Mouse (Mus musculus) activated CD4-positive, CD25-positive, alpha-beta regulatory T cell, adult 4 months (primary cell): ENCODE results near the gene Desi2. TPM values are rescaled to one million over a fixed set of nuclear protein-coding genes. Genes with fewer than 3 reads are reported as not detected.
"Not testable (repeated sequence)": the region's sequence is repeated elsewhere in the genome, so short reads cannot be mapped to it uniquely, and the experiment has no call there.

ENCODE experiments used
- ATAC-seq: one replicate; pipeline ENCODE4 v1.8.0; 2017
- polyA plus RNA-seq, 2 experiments: library from polyadenylated mRNA; unstranded; fragments of 100-300 nt; shearing (Covaris generic); gene quantifications; one replicate each; pipeline ENCODE4 v1.2.1; 2017

Desi2 gene
- 1 to 10 TPM; 7.3 to 8.4 TPM for polyA plus RNA-seq

DNA sequence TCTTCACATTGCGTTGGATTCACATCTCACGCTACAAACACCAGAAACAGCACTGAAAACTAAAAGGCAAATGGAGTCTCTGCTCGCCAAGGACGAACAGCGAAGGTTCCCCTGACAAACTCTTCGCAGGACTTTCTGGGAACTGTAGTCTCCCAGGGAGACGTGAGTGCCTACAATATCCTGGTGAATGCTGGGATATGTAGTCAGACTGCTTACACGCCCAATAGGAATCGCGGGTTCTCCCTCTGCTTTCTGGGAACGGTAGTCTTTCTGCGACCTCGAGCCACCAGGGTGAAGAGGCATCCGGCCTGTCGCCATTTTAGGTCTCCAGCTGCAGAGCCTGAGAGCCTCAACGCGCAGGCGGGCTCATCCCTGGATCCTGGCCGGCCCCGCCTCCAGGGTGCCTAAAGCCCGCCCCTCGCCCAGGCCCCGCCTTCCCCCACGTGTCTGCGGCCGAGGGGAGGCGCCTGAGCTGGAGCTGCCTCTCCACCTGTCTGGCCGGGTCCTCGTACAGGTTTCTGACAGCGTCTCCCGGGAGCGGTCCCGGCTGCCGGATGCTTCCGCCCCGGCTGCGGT is at the start of gene Desi2:
Gene Desi2 (plus strand): TSS at position 202 of the 576 bp plus-strand sequence.
- peak; percentile 94 for ATAC-seq

DNA sequence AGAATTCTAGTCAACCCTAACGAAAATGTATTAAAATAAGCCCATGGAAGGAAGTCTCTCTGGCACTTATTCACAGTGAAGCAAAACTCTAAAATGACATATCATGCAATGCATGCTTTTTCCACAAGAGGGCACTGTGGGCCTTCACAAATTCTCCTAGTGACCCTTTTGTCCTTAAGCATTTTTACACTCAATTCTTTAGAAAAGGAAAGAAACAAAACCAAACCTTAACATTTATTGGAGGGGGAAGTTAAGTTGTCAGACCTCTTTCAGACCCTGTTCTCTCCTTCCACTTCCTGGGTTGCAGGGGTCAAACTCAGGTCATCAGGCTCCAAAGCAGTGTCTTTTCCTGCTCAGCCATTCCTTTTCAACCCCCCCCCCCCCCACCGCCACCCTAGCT is 40.7 kb upstream of the Desi2 start:
- peak; percentile 65 for ATAC-seq

DNA sequence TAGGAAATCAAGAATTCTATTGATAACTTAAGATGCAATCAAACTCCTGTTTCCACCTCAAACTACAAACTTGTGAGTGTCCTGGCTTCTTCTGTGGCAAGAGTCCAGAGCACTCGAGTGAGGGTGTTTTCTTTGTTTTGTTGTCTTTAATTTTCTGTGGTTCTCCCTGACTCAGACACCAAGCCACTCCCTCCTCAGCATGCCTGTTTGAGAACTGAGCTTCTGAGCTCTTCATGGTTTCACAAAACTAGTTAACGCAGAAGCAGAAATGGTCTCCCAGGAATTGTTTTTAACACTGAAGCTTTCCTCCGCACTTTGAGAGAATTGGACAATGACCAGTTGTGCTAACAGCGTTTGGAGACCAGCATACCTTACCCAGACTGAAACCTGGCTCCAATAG is 40.3 kb upstream of the Desi2 start:
- ATAC-seq = not testable (repeated sequence)

DNA sequence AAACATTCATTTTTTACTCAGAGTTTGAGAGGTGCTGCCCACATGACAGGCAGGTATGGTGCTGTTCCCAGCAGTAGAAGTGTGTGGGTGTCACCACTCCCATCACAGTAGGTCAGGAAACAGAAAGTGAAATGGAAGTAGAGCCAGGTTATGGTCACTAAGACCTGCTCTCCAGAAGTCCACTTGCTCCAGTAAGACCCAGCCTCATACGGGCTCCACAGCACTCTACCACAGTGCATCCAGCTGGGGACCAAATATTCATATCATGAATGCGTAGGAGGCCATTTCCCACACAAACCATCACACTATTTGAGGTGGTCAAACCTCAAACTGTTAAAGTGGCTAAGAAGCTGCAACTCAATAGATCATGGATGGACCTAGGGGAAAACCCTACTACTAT is 5.0 kb upstream of the Desi2 start:
- peak; percentile 2 for ATAC-seq

DNA sequence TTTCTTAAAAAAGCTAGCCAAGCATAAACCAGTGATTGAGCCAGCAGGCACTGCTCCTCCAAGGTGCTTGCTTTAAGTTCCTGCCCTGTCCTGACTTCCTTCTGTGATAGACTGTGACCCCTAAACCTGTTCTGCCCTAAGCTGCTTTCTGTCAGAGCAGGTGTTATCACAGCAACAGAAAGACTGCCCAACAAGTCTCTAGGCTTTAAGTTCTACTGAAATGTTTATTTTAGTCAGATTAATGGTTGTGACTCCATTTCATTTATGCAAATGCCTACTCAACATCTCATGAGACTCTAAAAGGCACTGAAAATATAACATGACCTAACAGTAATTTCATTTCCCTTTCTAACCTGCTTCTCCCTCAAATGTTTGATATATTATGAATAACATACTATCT is 1.6 kb upstream of the Desi2 start:
- no peak for ATAC-seq

DNA sequence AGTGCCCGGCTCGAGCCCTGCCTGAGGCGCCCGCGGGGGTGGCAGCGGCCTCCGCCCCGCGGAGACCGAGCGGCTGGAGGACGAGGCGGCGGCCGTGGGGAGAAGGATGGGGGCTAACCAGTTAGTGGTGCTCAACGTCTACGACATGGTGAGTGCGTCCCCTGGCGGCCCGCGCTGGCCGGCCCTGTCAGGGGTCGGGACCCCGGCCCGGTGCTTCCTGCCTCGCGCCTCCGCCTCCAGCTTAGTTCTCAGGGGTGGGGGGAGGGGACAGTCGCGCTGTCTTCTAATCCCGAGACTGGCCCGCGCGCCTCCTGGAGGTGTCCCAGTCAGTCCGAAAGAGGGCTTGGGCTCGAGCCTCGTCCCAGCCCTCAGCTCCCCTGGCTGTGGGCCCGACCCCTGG is 593 bp downstream of the Desi2 start:
- peak; percentile 14 for ATAC-seq

DNA sequence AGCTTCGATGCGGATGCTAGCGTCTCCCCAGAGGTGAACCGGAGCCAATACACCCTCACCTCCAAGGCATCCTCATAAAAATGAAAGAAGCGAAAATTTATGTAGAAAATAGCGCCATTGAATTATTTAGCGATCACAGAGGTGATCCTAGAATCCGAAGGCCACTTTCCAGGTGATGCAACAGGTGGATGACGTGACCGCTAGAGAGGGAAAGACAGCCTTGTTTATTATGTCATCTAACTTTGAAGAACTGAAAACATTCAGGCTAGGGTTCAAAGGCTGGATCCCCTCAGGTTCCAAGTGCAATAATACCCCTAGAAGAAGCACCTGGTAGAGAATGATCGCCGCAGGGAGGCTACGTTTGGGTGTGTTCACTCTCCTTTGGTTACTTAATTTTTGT is 1.2 kb downstream of the Desi2 start:
- ATAC-seq = peak; percentile 11

DNA sequence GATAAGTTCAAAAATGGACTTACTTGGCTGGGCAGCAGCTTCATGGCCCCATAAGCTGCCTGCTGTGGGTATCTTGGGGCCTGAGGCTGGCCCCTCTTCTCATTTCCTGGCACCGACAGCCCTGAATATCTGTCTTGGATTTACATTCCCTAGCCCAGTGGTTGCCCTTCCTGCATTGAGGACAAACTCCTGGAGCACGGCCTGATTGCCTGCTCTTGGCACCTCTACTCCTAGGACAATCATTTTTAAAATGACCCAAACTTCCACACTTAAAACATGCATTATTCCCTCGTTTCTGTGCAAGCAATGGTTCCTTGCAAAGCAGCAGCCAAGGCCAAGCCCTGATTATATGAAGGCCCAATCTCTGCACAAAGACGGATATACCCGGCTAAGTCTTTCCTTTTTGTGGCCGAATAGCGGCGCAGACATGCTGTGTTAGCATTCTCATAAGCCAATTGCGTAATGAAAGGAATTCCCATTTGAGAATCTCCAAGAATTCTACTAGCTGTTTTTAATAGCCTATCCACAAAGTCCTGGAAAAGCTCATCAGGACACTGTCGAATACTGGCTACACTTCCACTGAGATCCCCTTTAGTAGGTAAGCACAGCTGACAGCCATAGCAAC is 18.6 kb downstream of the Desi2 start:
- ATAC-seq = no peak

DNA sequence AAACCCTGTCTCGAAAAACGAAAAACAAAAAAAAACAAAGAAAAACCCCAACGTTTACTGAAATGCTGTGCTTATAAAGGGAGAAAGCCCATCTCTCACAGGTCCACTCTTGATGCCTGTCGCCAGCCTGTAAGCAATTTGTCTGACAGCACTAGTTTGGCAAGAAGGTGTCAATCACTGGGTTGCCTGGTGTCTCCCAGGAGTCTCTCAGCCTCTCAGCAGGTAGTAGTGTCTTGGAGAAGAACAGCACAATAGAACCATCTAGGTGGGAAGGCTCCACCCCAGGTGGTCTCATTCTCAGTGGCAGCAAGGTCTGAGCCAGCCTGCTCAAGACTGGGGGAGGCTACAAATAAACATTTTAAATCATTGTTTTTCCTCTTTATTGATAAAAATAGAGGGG is 20.6 kb downstream of the Desi2 start:
- not testable (repeated sequence) for ATAC-seq

DNA sequence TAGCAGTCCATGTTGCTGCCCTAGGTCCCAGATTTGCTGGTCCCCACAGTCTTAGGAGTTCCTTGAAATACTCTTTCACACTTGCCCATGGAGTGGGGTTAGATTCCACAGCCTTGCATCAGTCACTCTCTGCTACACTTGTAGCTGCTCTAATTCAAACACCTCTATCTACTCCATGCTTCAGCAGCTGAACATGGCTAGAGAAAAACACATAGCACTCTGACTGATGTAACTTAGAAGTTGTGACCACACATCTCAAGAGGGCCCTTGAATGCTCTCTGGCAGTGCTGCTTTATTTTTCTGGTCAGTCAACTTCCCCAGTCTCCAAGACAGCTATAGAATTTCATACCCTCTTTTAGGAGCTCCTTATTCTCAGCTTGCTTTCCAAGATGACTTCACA is 22.7 kb downstream of the Desi2 start:
- ATAC-seq = no peak

DNA sequence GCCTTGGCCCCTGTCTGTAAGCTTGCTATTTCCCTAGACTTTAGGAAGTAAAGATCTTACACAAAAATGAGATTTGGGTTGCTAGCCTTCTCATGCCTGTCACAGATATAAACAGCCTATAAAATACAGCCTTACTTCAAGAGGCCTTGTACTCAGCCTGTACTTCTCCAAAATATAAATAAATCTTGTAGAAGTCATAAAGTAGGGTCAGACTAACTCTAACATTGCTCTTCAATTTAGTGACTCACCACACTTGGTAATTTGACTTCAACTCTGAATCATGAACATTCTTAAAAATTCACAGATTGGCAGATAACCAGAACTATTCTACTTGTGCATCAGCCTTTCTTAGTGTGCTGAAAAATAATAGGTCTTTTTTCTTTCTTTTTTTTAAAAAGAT is 29.9 kb downstream of the Desi2 start:
- ATAC-seq = no peak

DNA sequence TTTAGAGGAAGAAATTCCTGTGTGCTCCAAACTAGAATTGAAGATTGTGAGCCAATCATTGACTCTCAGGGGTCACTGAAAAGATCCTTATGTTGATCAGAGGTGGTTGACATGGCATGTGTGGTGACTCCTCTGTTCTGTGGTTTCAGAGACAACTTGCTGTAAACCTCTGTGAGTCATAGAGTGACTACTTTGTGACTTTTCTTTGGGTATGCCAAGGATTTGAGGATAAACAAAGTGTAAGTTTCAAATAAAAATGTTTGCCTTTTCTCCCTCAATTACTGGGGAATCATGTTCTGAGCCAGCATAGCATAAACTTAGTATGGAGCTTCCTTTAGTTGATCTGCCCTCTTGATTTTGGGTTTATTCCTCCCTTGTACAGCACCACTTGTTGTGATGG is 31.1 kb downstream of the Desi2 start:
- ATAC-seq = no peak

DNA sequence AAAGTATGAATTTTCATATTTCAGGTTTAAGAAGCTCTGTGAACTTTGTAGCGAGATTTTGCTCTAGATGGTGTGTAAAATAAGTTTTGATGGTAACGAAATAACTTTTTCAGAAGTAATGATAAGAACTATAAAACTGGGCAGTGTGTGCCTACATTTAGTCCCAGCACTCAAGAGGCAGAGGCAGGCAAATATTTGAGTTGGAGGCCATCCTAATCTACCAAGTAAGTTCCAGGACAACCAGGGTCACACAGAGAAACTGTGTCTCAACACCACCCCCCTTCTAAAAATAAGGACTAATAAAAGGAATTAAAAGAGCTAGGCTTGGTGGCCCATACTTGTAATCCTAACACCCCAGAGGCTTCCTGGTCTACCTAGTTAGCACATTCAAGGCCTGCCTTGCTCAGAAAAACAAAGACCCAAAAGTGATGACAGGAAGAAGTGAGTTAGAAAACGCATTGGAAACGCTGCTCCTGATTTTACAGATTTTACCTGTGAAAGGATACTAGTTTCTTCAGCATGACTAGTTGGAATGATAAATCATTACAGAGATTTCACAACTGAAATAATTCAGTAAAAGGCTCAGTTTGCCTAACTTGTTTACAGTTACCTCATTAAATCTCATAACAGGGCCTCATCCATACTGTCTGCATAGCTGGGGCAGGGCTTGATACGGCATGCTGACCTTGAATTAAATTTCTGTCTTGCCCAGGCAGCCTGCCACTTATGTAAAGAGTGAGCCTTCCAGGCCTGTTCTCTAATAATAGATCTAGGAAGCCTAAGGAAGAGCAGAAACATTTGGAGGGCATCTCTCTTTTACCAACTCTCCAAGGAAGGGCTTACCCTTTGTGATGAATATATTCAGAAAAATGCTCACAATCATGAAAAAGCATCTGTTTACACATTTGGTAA is 32.2 kb downstream of the Desi2 start:
- no peak for ATAC-seq

DNA sequence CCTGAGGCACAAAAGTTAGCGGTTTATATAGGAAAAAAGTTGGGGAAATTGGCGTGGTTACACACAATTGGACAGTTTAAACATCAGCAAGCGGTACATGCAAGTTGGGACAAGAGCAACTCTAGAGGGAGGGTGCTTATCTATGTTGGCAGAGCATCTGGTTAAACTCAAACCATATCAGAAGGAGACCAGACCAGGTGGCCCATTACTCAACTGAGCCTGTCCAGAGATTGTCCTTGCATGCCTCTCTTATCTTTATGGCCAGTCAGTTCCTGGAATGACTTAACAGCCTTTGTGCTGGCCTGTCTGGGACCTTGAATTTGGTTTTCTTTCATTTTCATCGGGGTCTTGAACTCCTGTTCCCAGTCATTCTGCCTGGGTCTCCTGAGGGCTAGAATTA is 41.7 kb downstream of the Desi2 start:
- not testable (repeated sequence) for ATAC-seq

DNA sequence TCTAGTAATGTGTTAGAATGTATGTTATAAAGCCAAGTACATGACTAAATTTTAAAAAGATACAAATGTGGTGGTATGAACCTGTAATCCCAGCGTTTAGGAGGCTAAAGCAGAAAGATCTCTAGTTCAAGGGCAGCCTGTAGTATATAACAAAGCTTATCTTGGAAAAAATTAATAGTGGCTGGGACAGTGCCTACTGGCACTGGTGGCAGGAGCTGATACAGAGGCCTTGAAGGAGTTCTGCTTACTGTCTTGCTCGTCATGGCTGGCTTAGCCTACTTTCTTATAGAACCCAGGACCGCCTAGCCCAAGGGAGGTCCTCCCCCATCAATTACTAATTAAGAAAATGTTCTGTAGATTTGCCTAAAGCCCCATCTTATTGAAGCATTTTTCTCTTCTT is 46.9 kb downstream of the Desi2 start:
- ATAC-seq = no peak

DNA sequence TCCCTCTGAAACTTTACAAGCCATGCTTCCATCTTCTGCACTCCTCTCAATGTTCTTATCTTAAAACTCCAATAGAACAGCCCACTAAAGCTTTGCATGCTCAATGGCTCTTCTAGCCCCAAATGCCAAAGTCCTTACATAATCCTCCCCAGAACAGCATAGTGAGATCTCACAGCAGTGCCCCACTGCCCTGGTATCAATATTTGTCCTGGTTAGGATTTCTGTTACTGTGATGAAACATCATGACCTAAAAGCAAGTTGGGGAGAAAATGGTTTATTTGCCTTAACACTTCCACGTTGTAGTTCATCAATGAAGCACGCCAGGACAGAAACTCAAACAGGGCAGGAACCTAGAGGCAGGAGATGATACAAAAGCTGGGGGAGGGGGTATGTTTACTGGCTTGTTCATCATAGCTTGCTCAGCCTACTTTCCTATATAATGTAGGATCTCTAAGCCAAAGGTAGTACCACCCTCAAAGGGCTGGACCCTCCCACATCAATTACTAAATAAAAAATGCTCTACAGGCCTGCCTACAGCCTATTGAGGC is 48.8 kb downstream of the Desi2 start:
- ATAC-seq = no peak

DNA sequence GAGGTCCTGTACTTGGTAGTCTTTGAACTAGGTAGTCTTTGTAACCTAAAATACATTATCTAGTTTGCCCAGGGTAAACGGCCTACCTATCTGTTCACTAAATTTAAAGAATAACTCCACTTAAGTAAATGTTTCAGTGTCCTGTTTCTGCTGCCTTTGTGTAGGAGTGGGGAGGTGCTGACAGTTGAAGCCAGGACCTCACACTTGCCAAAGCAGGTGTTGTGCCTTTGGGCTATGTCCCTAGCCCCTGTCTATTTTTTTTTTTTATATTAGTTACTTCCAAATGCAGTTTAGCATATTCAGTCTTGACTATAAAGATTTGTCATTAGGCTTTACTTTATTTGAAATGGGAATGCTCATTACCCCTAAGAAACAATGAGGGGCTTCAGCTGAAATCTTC is 51.5 kb downstream of the Desi2 start:
- ATAC-seq = no peak

DNA sequence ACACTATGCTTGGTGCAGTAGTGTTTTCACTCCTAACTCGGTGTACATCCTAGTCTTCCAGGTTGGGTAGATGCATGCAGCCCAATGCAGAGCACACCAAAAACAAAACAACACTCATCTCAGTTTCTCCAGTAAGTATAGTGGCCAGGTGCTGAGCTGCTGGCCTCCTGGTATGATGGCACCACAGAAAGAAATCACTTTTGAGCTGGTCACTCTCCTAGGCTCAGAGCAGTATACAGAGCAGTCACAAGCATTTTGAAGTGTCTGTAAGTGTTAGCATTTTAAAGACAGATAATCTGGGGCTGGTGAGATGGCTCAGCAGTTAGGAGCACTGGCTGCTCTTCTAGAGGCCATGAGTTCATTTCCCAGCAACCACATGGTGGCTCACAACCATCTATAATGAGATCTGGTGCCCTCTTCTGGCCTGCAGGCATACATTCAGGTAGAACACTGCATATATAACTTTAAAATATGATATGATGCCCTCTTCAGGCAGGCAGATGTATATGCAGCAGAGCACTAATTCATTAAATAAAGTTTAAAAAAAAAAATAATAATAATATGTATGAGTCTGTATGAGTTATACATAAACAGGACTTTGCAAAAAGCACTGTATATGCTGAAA is 54.8 kb downstream of the Desi2 start:
- ATAC-seq = peak; percentile 89

DNA sequence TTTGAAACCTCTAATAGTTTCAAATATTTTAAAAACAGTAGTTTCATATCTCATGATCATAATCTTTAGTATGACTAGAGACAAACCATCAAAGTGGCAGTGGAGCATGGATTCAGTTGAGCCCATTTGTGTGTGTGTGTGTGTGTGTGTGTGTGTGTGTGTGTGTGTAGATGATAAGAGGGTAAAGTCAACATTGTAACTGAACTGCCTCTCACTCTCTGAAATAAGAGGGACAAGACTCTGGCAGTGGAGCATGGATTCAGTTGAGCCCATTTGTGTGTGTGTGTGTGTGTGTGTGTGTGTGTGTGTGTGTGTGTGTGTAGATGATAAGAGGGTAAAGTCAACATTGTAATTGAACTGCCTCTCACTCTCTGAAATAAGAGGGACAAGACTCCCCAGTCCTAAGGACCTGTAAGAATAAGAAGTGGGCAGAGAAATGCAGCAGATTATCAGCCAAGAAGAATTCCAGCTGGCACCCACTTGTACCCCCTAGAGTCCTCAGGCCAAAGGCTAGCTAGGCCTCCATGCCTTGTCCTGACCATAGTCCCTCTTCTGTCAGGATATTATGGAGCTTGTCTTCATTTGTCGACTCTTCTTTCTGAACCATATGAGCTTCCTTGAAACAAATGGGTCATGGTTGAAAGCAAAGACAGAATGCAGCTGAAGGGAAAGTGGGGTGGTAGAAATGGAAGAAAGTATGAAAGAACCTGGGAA is 61.0 kb downstream of the Desi2 start:
- ATAC-seq = no peak

DNA sequence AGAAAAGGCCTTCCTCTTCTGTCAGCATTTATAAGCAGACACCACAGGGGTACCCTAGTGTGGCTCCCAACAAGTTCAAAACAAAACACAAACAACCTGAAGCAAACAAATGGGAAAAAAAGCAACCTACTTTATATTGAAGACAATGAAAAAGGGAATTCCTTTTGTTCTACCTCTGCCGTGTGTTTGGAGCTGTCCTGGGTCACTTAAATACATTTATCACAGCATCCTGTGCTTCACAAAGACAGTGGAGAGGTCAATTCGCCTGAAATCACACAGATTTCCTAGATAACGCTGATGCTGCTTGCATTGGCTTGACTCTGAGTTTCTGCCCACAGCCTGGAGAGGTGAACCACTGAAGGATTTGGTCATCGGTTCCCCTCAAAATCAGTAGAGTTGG is 67.4 kb downstream of the Desi2 start:
- ATAC-seq = no peak

DNA sequence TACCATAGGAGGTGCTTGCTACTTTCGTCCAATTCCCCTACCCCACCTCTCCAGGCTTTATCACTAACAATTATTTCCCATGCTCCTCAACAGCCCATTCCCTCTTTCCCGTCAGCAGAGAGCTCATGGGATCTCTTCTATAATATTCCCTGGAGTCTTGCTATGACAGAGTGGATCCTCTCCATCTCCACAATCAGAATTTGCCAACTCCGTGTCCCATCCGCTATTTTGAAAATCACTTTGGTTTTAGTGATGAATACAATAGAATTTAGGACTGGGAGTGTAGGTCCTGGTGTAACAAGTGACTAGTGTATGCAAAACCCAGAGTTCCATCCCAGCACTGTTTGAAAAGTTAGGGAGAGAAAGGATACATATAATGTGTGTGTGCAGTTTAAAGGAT is 69.1 kb downstream of the Desi2 start:
- ATAC-seq = no peak

DNA sequence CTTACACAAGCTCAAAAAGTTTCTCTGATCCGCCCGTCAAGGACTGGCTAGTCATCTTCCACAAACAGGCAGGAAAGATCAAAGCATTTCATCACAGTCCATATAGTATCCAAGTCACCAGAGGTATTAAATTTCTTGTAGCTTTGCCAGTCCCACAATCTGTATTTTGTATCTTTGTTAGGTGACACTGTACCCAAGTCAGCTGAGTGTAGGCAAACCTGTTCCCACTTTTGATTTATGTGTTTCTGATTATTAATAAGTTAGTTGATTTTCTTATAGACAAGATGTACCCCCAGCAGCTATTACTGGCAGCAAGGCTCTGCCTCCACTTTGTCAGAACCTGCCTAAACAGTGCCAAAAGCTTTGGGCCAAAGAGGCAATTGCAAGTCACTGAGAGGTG is 71.6 kb downstream of the Desi2 start:
- no peak for ATAC-seq
